Mouse (Mus musculus): ENCODE measurements at regions not wholly inside any gene's neighbourhood (a gene's known extent, or its start where the extent isn't known, plus 50 kb on each side); places are given as distances from the start of the nearest gene placed in this dataset.

GRCm38 (mm10) chr17:3037145-3037870, 77.5 kb upstream of the Scaf8 start:
- no peak for TF ChIP-seq CTCF (IDR thresholded peaks at IDR 0.05; ENCODE audit: low read depth)
- TF ChIP-seq EP300 (optimal IDR thresholded peaks at IDR 0.05): no peak

Measured in stomach, postnatal 0 days (tissue).